Mouse (Mus musculus) forebrain, embryonic 10.5 days (tissue): ENCODE data around the gene Cacnb4. TPM values are rescaled to one million over a fixed set of nuclear protein-coding genes. Genes with fewer than 3 reads are reported as not detected.

Experiments
- DNase-seq: peaks from one replicate; pipeline ENCODE4 v3.0.0-alpha.2; 2017; ENCODE audit warnings: low spot score; ENCODE audit errors: extremely low spot score
- H3K27ac ChIP-seq: fragments of 300-500 bp; sonication (generic); 2 replicates; pipeline ENCODE4 v1.5.1; 2016; ENCODE audit warnings: mild to moderate bottlenecking
- H3K27me3 ChIP-seq: fragments of 300-500 bp; sonication (generic); 2 replicates; pipeline ENCODE4 v1.6.1; 2016; ENCODE audit warnings: mild to moderate bottlenecking; ENCODE audit not compliant: poor library complexity, severe bottlenecking
- H3K36me3 ChIP-seq: fragments of 300-500 bp; sonication (generic); replicated peaks from 2 replicates; pipeline ENCODE4 v1.6.1; 2016; ENCODE audit warnings: mild to moderate bottlenecking, moderate library complexity
- H3K4me1 ChIP-seq: fragments of 300-500 bp; sonication (generic); 2 replicates; pipeline ENCODE4 v1.6.1; 2016
- H3K4me3 ChIP-seq: fragments of 300-500 bp; sonication (generic); 2 replicates; pipeline ENCODE4 v1.5.1; 2016; ENCODE audit warnings: mild to moderate bottlenecking, moderate library complexity
- H3K9me3 ChIP-seq: fragments of 300-500 bp; sonication (generic); 2 replicates; pipeline ENCODE4 v1.6.1; 2016; ENCODE audit warnings: mild to moderate bottlenecking, moderate library complexity
- WGBS: fragments of 180-500 bp; shearing (Covaris S2); methylation state at CpG from one replicate; pipeline ENCODE4 v1.1.7; 2016; 5-methylcytosine and 5-hydroxymethylcytosine counted together
- polyA plus RNA-seq: library from polyadenylated mRNA; unstranded; fragments of >200 nt; fragmentation: Nextera tagmentation; extraction: Ambion mirVana; gene quantifications from 2 replicates; pipeline ENCODE4 v1.2.1, GENCODE M21; 2016

Cacnb4 gene
- polyA plus RNA-seq, 1 experiment from 2014 or later: 0.50 TPM

DNA sequence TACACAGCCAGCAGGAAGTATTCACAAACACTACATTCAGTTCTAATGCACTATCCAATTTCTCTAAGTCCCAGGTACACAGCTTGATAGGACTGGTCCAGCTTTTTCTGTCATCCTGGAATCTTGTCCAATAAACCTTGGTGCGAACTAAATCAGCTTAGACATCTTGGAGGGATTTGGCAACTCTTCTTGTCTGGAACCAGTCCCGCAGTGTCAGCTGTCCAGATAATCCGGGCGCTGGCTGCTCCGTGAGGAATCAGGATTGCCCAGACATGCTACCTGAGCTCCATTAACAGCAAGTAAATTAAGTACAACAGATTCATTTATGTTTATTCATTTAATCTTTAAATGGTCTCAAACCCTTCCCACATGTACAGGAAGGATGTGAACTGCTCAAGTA is 61.2 kb downstream of the Cacnb4 start:
- no peaks in the 10 kb centered on the region for H3K27me3 ChIP-seq
- H3K36me3 ChIP-seq: no peaks in the 10 kb centered on the region
- H3K4me3 ChIP-seq: no peak overlapping the region
- H3K9me3 ChIP-seq: no peaks in the 10 kb centered on the region
- H3K27ac ChIP-seq: no peak overlapping the region
- DNase-seq: no peak
- WGBS: 88% methylated on average over 5 of the region's 5 CpGs
- H3K4me1 ChIP-seq: no peaks in the 10 kb centered on the region

GRCm38 (mm10) chr2:52613888-52614287 is 62.7 kb downstream of the Cacnb4 start:
- Histone ChIP-seq H3K36me3 (no peaks in the 10 kb centered on the region), H3K4me3 (no peak overlapping the region), H3K4me1 (no peaks in the 10 kb centered on the region; the same call in 1 of the 2 replicates), H3K27me3 (no peaks in the 10 kb centered on the region), H3K9me3 (no peaks in the 10 kb centered on the region), H3K27ac (no peak overlapping the region)
- 89% methylated on average over 4 of the region's 4 CpGs for WGBS
- DNase-seq: no peak

GRCm38 (mm10) chr2:52609486-52609885 is 67.1 kb downstream of the Cacnb4 start:
- H3K9me3 ChIP-seq: no peaks in the 10 kb centered on the region
- no peak overlapping the region for H3K4me3 ChIP-seq
- peaks cover 7% of the 10 kb centered on the region for H3K4me1 ChIP-seq
- 55% methylated on average over 1 of the region's 1 CpGs for WGBS
- H3K27ac ChIP-seq: no peak overlapping the region
- no peaks in the 10 kb centered on the region for H3K27me3 ChIP-seq
- no peaks in the 10 kb centered on the region for H3K36me3 ChIP-seq
- DNase-seq: no peak

DNA sequence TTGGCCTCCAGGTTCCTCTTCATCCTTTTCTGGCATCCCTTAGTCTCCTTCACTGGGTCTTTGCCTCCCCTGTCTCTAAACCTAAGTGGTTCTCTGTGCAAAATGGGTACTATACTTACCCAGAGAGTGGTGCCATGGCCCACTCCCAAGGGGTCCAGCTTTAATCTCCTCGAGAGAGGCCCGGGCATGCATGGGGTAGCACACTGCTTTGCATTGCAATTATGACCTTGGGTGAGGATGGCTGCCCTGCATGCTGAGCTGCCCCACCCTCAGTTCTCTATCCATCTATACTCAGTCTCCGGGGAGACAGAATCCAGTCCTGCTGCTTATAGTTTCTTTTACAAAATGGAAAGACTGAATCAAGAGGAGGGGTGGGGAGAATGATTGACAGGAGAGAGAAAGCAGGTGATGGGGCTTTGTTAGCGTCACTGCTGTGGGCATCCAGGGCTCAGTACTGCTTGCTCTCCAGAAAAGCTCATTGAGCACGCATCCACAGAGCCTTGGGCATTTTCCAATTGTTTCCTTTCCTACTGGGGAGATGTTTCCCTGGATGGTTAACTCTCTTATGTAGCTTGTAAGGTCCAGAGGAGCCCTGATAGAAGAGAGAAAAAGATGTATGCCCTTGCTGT is 68.7 kb downstream of the Cacnb4 start:
- Histone ChIP-seq H3K9me3 (no peaks in the 10 kb centered on the region), H3K36me3 (no peaks in the 10 kb centered on the region), H3K27me3 (no peaks in the 10 kb centered on the region), H3K27ac (no peak overlapping the region), H3K4me3 (no peak overlapping the region), H3K4me1 (peaks cover 7% of the 10 kb centered on the region)
- 69% methylated on average over 5 of the region's 5 CpGs for WGBS
- no peak for DNase-seq

GRCm38 (mm10) chr2:52606331-52606730 is 70.3 kb downstream of the Cacnb4 start:
- H3K4me3 ChIP-seq: no peak overlapping the region
- no peaks in the 10 kb centered on the region for H3K27me3 ChIP-seq
- DNase-seq: no peak
- H3K9me3 ChIP-seq: no peaks in the 10 kb centered on the region
- peaks cover 7% of the 10 kb centered on the region for H3K4me1 ChIP-seq
- 93% methylated on average over 4 of the region's 4 CpGs for WGBS
- no peak overlapping the region for H3K27ac ChIP-seq
- no peaks in the 10 kb centered on the region for H3K36me3 ChIP-seq

GRCm38 (mm10) chr2:52605321-52605720 is 71.3 kb downstream of the Cacnb4 start:
- DNase-seq: peak; percentile 34
- WGBS: 24% methylated on average over 4 of the region's 4 CpGs

GRCm38 (mm10) chr2:52604651-52605020 is 72.0 kb downstream of the Cacnb4 start:
- Histone ChIP-seq H3K36me3 (no peaks in the 10 kb centered on the region), H3K27ac (no peak overlapping the region), H3K9me3 (no peaks in the 10 kb centered on the region), H3K4me3 (no peak overlapping the region), H3K27me3 (no peaks in the 10 kb centered on the region), H3K4me1 (peaks cover 7% of the 10 kb centered on the region)
- DNase-seq: no peak
- WGBS: 86% methylated on average over 8 of the region's 8 CpGs

More at GRCm38 (mm10) chr2:52605321-52605720, 71.3 kb downstream of the Cacnb4 start:
- no peaks in the 10 kb centered on the region for H3K9me3 ChIP-seq
- no peaks in the 10 kb centered on the region for H3K27me3 ChIP-seq
- no peak overlapping the region for H3K27ac ChIP-seq
- H3K36me3 ChIP-seq: no peaks in the 10 kb centered on the region
- H3K4me3 ChIP-seq: no peak overlapping the region
- peaks cover 7% of the 10 kb centered on the region for H3K4me1 ChIP-seq

- H3K4me3 ChIP-seq: no peak overlapping the region
- H3K4me1 ChIP-seq: peaks cover 7% of the 10 kb centered on the region
- no peaks in the 10 kb centered on the region for H3K36me3 ChIP-seq
- H3K27me3 ChIP-seq: no peaks in the 10 kb centered on the region
- no peaks in the 10 kb centered on the region for H3K9me3 ChIP-seq
- DNase-seq: no peak
- H3K27ac ChIP-seq: no peak overlapping the region
- 92% methylated on average over 11 of the region's 11 CpGs for WGBS
Observed at GRCm38 (mm10) chr2:52603935-52604650, 72.5 kb downstream of the Cacnb4 start.

DNA sequence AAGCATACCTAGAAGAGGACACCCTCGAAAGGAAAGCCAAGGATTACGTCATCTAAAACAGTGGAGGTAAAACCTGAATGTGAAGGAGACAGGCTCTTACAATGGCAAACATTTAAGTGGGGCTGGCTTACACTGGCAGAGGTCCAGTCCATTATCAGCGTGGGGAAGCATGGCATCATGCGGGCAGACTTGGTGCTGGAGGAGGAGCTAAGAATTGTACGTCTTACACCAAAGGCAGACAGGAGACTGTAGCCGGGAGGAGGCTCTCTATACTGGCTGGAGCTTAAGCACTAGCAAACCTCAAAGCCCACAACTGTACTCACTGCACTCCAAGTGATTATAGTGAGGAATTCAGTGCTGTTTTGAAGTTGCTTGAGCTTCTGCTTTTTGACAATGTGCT is 73.2 kb downstream of the Cacnb4 start:
- H3K27me3 ChIP-seq: no peaks in the 10 kb centered on the region
- 87% methylated on average over 6 of the region's 6 CpGs for WGBS
- no peak for DNase-seq

DNA sequence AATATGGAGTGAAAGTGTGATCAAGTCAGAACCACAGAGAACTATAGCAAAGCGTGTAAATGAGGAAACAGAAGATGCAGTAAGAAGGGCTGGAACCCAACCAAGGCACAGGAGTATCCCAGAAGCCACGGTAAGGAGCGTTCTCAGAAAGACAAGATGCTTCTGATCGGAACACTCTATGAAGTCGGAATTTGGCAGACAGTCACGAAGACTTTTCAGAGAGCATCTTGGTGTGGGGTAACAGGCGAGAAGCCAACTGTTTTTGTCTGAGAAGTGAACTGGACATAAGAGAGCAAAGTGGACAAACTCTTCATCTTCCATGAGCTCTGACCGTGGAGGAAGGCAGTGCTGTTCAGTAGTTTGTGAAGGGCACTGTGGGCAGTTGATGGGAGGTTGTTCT is 73.7 kb downstream of the Cacnb4 start:
- WGBS: 92% methylated on average over 8 of the region's 8 CpGs
- Histone ChIP-seq H3K27me3 (no peaks in the 10 kb centered on the region), H3K4me3 (no peak overlapping the region), H3K36me3 (no peaks in the 10 kb centered on the region), H3K27ac (no peak overlapping the region), H3K9me3 (no peaks in the 10 kb centered on the region), H3K4me1 (peaks cover 2% of the 10 kb centered on the region)
- DNase-seq: no peak

More for the DNA sequence above, 73.2 kb downstream of the Cacnb4 start:
- Histone ChIP-seq H3K27ac (no peak overlapping the region), H3K9me3 (no peaks in the 10 kb centered on the region), H3K36me3 (no peaks in the 10 kb centered on the region), H3K4me1 (peaks cover 7% of the 10 kb centered on the region), H3K4me3 (no peak overlapping the region)

GRCm38 (mm10) chr2:52602228-52602627 is 74.4 kb downstream of the Cacnb4 start:
- Histone ChIP-seq H3K27me3 (no peaks in the 10 kb centered on the region), H3K36me3 (no peaks in the 10 kb centered on the region), H3K4me1 (no peaks in the 10 kb centered on the region), H3K27ac (no peak overlapping the region), H3K4me3 (no peak overlapping the region), H3K9me3 (no peaks in the 10 kb centered on the region)
- no peak for DNase-seq
- 93% methylated on average over 2 of the region's 2 CpGs for WGBS

DNA sequence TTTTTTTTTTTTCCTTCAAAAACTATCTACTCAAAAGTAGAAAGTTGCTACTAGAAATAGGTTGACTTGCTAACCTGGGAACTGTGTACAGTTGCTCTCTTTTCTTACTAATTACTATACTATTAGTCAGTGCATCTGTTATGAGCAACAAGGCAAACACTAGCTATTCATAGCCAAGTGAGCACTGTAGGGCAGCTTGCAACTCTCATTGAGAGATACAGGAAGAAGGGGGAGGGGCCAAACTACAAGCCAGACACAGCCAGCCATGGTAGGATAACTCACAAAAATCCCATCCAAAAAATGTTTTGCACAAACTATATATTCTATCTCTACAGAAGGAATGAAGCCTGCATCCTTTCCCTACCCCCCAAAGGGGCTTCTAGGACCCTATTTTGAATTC is 79.1 kb downstream of the Cacnb4 start:
- Histone ChIP-seq H3K27me3 (no peaks in the 10 kb centered on the region), H3K9me3 (no peaks in the 10 kb centered on the region), H3K36me3 (no peaks in the 10 kb centered on the region), H3K4me1 (peaks cover 6% of the 10 kb centered on the region), H3K4me3 (no peak overlapping the region), H3K27ac (no peak overlapping the region)
- DNase-seq: no peak

GRCm38 (mm10) chr2:52593814-52594213 is 82.8 kb downstream of the Cacnb4 start:
- 94% methylated on average over 8 of the region's 8 CpGs for WGBS
- no peak for DNase-seq
- H3K9me3 ChIP-seq: no peaks in the 10 kb centered on the region

More at GRCm38 (mm10) chr2:52593814-52594213, 82.8 kb downstream of the Cacnb4 start:
- Histone ChIP-seq H3K4me3 (no peak overlapping the region), H3K36me3 (no peaks in the 10 kb centered on the region), H3K4me1 (peaks cover 24% of the 10 kb centered on the region), H3K27ac (no peak overlapping the region), H3K27me3 (no peaks in the 10 kb centered on the region)
